Mouse (Mus musculus) embryonic fibroblast, embryonic 13.5 days (primary cell): ENCODE data around the gene B430218F22Rik.

Source experiments
- CTCF ChIP-seq: IDR thresholded peaks from 2 replicates; pipeline ENCODE4 v1.5.1; 2011; ENCODE audit warnings: mild to moderate bottlenecking, control low read depth, low read length, moderate library complexity, borderline replicate concordance; ENCODE audit not compliant: insufficient read depth
- POLR2A ChIP-seq: IDR thresholded peaks from 2 replicates; pipeline ENCODE4 v1.6.1; 2011; ENCODE audit warnings: low read depth, mild to moderate bottlenecking, control low read depth, low read length, moderate library complexity

- TF ChIP-seq CTCF (peak; percentile 42; the same call in 1 of the 2 replicates), POLR2A (no peak)
These were observed 7.3 kb upstream of the B430218F22Rik start for GRCm38 (mm10) chr13:118379155-118379554.
